Mouse (Mus musculus) embryonic facial prominence, embryonic 14.5 days (tissue): ENCODE measurements at regions not wholly inside any gene's neighbourhood (a gene's known extent, or its start where the extent isn't known, plus 50 kb on each side); places are given as distances from the start of the nearest gene placed in this dataset.

Experiments
- ATAC-seq: fragments of 200-750 bp; cut with Nextera tagmentation; 2 replicates; pipeline ENCODE4 v1.8.0; 2017; ENCODE audit warnings: low read depth, moderate number of reproducible peaks, moderate TSS enrichment
- DNase-seq: peaks from one replicate; pipeline ENCODE4 v3.0.0-alpha.2; 2015; ENCODE audit warnings: low spot score
- H3K27ac ChIP-seq: fragments of 300-500 bp; sonication (generic); replicated peaks from 2 replicates; pipeline ENCODE4 v1.5.1; 2014; ENCODE audit warnings: low read depth, mild to moderate bottlenecking, low read length, moderate library complexity
- H3K27me3 ChIP-seq: fragments of 300-500 bp; sonication (generic); replicated peaks from 2 replicates; pipeline ENCODE4 v1.6.1; 2014; ENCODE audit warnings: low read length; ENCODE audit not compliant: control insufficient read depth, insufficient read depth
- H3K36me3 ChIP-seq: fragments of 300-500 bp; sonication (generic); 2 replicates; pipeline ENCODE4 v1.6.1; 2014; ENCODE audit warnings: low read length, mixed read lengths; ENCODE audit not compliant: control insufficient read depth, insufficient read depth
- H3K4me1 ChIP-seq: fragments of 300-500 bp; sonication (generic); 2 replicates; pipeline ENCODE4 v1.6.1; 2014; ENCODE audit warnings: antibody characterized with exemption, low read length; ENCODE audit not compliant: control insufficient read depth, insufficient read depth
- H3K4me2 ChIP-seq: fragments of 300-500 bp; sonication (generic); 2 replicates; pipeline ENCODE4 v1.6.1; 2014; ENCODE audit warnings: low read depth, mild to moderate bottlenecking, low read length, moderate library complexity, mixed read lengths
- H3K4me3 ChIP-seq: fragments of 300-500 bp; sonication (generic); 2 replicates; pipeline ENCODE4 v1.5.1; 2014; ENCODE audit warnings: low read depth, mild to moderate bottlenecking, low read length
- H3K9ac ChIP-seq: fragments of 300-500 bp; sonication (generic); 2 replicates; pipeline ENCODE4 v1.6.1; 2014; ENCODE audit warnings: low read depth, mild to moderate bottlenecking, low read length, moderate library complexity, mixed read lengths
- H3K9me3 ChIP-seq: fragments of 300-500 bp; sonication (generic); 2 replicates; pipeline ENCODE4 v1.6.1; 2016; ENCODE audit warnings: low read length; ENCODE audit not compliant: control insufficient read depth
- WGBS: fragments of 180-500 bp; shearing (Covaris S2); extraction: QIAGEN DNeasy Blood & Tissue Kit; methylation state at CpG from one replicate; pipeline ENCODE4 v1.1.7; 2014; 5-methylcytosine and 5-hydroxymethylcytosine counted together

GRCm38 (mm10) chr2:73041475-73041874 lies 55.0 kb upstream of the Gm11084 start:
- Histone ChIP-seq H3K4me1 (peaks cover 15% of the 10 kb centered on the region), H3K4me3 (no peak overlapping the region), H3K9me3 (no peaks in the 10 kb centered on the region), H3K27ac (no peak overlapping the region), H3K36me3 (no peaks in the 10 kb centered on the region), H3K4me2 (no peak overlapping the region), H3K9ac (no peak overlapping the region), H3K27me3 (no peaks in the 10 kb centered on the region)
- WGBS: 35% methylated on average over 5 of the region's 5 CpGs
- DNase-seq (no peak), ATAC-seq (no peak)

- DNase-seq (no peak), ATAC-seq (no peak)
- no peaks in the 10 kb centered on the region for H3K27me3 ChIP-seq
- WGBS: 69% methylated on average over 3 of the region's 3 CpGs
- no peak overlapping the region for H3K4me2 ChIP-seq
- H3K9me3 ChIP-seq: no peaks in the 10 kb centered on the region
- H3K27ac ChIP-seq: no peak overlapping the region
- peaks cover 10% of the 10 kb centered on the region for H3K4me1 ChIP-seq
- no peaks in the 10 kb centered on the region for H3K36me3 ChIP-seq
- H3K9ac ChIP-seq: no peak overlapping the region
- no peak overlapping the region for H3K4me3 ChIP-seq
Observed at GRCm38 (mm10) chr2:73040031-73040430, 53.5 kb upstream of the Gm11084 start.

- Histone ChIP-seq H3K9me3 (no peaks in the 10 kb centered on the region), H3K36me3 (no peaks in the 10 kb centered on the region), H3K27me3 (no peaks in the 10 kb centered on the region), H3K27ac (no peak overlapping the region), H3K4me1 (peaks cover 10% of the 10 kb centered on the region), H3K4me2 (no peak overlapping the region), H3K4me3 (no peak overlapping the region), H3K9ac (no peak overlapping the region)
- ATAC-seq: no peak
- DNase-seq: no peak
- 45% methylated on average over 2 of the region's 2 CpGs for WGBS
Observed at GRCm38 (mm10) chr2:73039300-73039699, 52.8 kb upstream of the Gm11084 start.

GRCm38 (mm10) chr2:73038290-73038732 lies 51.8 kb upstream of the Gm11084 start:
- DNase-seq (peak; percentile 85), ATAC-seq (peak; percentile 70)
- H3K27me3 ChIP-seq: no peaks in the 10 kb centered on the region
- peak overlapping the region; percentile 20; the same call in 1 of the 2 replicates for H3K4me3 ChIP-seq
- peaks cover 10% of the 10 kb centered on the region for H3K4me1 ChIP-seq
- 9% methylated on average over 14 of the region's 16 CpGs for WGBS
- peak overlapping the region; percentile 47 for H3K9ac ChIP-seq
- no peaks in the 10 kb centered on the region for H3K9me3 ChIP-seq
- H3K4me2 ChIP-seq: peak overlapping the region; percentile 46
- H3K27ac ChIP-seq: peak overlapping the region; percentile 45; the same call in 1 of the 2 replicates
- H3K36me3 ChIP-seq: no peaks in the 10 kb centered on the region

- Histone ChIP-seq H3K9me3 (no peaks in the 10 kb centered on the region), H3K27ac (peak overlapping the region; percentile 45; the same call in 1 of the 2 replicates), H3K4me1 (peaks cover 10% of the 10 kb centered on the region), H3K9ac (no peak overlapping the region), H3K36me3 (no peaks in the 10 kb centered on the region), H3K4me3 (no peak overlapping the region), H3K4me2 (peak overlapping the region; percentile 46; the same call in 1 of the 2 replicates), H3K27me3 (no peaks in the 10 kb centered on the region)
- DNase-seq (no peak), ATAC-seq (peak; percentile 39; the same call in 1 of the 2 replicates)
- 51% methylated on average over 13 of the region's 13 CpGs for WGBS
Observed at GRCm38 (mm10) chr2:73037266-73038046, 50.9 kb upstream of the Gm11084 start.
